ENCODE assay signal across 8 mouse cellular contexts in the genomic region with DNA sequence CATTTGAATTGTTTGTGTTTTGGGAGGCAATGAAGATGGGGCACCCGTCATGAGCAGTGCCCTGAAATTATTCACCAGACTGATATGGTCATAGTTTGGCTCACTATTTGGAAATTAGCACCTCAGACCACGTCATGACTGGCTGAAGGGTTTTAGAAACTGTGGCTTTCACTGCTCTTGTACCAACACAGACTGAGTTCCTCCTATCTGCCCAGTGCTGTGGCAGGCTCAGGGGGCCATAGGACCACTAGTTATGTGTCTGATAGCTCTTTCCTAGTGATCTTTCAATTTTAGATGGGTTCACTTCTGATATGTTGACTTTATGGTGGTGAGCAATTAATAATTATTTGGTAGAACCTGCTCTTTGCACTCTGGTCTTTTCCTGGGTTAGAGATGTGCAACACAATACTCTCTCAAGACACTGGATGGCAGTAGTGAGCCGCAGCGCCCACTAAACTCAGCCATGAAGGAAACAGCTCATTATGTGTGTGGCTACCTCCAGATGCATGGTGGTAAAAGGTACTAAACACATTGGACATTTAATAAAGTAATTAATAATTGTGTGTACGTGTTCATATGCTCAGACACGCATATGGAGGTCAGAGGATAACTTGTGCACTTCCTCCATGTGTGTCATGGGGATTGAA.
DNase-seq lines count a peak whose midpoint lies in the region; ATAC-seq and TF ChIP-seq lines count a peak whose summit lies in the region.

No protein-coding gene starts in this region.

- H3K9ac ChIP-seq in forebrain, embryonic 15.5 days (replicated peaks), result no peak overlapping the region
- H3K9ac ChIP-seq in stomach, postnatal 0 days (ENCODE audit: low read length), result no peak overlapping the region

- no peaks in the 10 kb centered on the region for H3K4me1 ChIP-seq in forebrain, embryonic 15.5 days
- H3K4me1 ChIP-seq in kidney, adult 2 months (ENCODE audit: control insufficient read depth, insufficient read depth, low read length), result no peaks in the 10 kb centered on the region
- no peaks in the 10 kb centered on the region for H3K4me1 ChIP-seq in stomach, postnatal 0 days (replicated peaks; ENCODE audit: control insufficient read depth, insufficient read depth)

- peak; percentile 28 to 49 for DNase-seq in cerebellum, postnatal 25 days
- DNase-seq in cerebellum, adult 11-12 months, result no peak
- DNase-seq in 3T3-L1 (ENCODE audit: low read depth, low spot score), result peak; percentile 68
- peak; percentile 63 for DNase-seq in adrenal gland, adult 2 months
- peak; percentile 52 for DNase-seq in kidney, adult 2 months
- peak; percentile 31 for DNase-seq in lung, postnatal 36 days
- peak; percentile 61 for DNase-seq in stomach, postnatal 0 days (ENCODE audit: low spot score)

- H3K36me3 ChIP-seq in forebrain, embryonic 15.5 days, result no peaks in the 10 kb centered on the region
- H3K36me3 ChIP-seq in kidney, adult 2 months (ENCODE audit: control insufficient read depth, insufficient read depth, low read length), result no peaks in the 10 kb centered on the region
- H3K36me3 ChIP-seq in stomach, postnatal 0 days (ENCODE audit: control insufficient read depth, insufficient read depth, low read length), result no peaks in the 10 kb centered on the region

- no peak overlapping the region for H3K4me2 ChIP-seq in forebrain, embryonic 15.5 days (replicated peaks)
- no peak overlapping the region for H3K4me2 ChIP-seq in stomach, postnatal 0 days (replicated peaks; ENCODE audit: low read depth)

- peak; percentile 95 for TF ChIP-seq CTCF in kidney, adult 2 months (conservative IDR thresholded peaks at IDR 0.05; ENCODE audit: insufficient read depth, insufficient read length, low read depth, low read length)
- peak; percentile 98 for TF ChIP-seq CTCF in stomach, postnatal 0 days (IDR thresholded peaks at IDR 0.05; ENCODE audit: low read depth)

- peak; percentile 80; the same call in 1 of the 2 replicates for ATAC-seq in forebrain, embryonic 15.5 days (replicated peaks)
- peak; percentile 71 for ATAC-seq in stomach, postnatal 0 days (ENCODE audit: low FRiP score, low TSS enrichment)

- WGBS in forebrain, embryonic 15.5 days, result 15% methylated on average over 6 of the region's 6 CpGs
- WGBS in kidney, adult 2 months, result 18% methylated on average over 6 of the region's 6 CpGs
- 16% methylated on average over 6 of the region's 6 CpGs for WGBS in stomach, postnatal 0 days

- TF ChIP-seq POLR2A in kidney, adult 2 months (IDR thresholded peaks at IDR 0.05; ENCODE audit: low read depth, low read length), result no peak

- no peaks in the 10 kb centered on the region for H3K9me3 ChIP-seq in forebrain, embryonic 15.5 days
- no peaks in the 10 kb centered on the region for H3K9me3 ChIP-seq in stomach, postnatal 0 days (ENCODE audit: control insufficient read depth, low read length)

- no peak overlapping the region for H3K4me3 ChIP-seq in forebrain, embryonic 15.5 days
- H3K4me3 ChIP-seq in kidney, adult 2 months (ENCODE audit: insufficient read depth, low read depth, low read length), result no peak overlapping the region
- no peak overlapping the region for H3K4me3 ChIP-seq in stomach, postnatal 0 days (ENCODE audit: low read depth, low read length)

- H3K27ac ChIP-seq in forebrain, embryonic 15.5 days (replicated peaks), result no peak overlapping the region
- no peak overlapping the region for H3K27ac ChIP-seq in kidney, adult 2 months (ENCODE audit: insufficient read depth, low read depth, low read length)
- H3K27ac ChIP-seq in stomach, postnatal 0 days (replicated peaks), result no peak overlapping the region

- no peak for TF ChIP-seq EP300 in stomach, postnatal 0 days (optimal IDR thresholded peaks at IDR 0.05)

- H3K27me3 ChIP-seq in forebrain, embryonic 15.5 days, result no peaks in the 10 kb centered on the region
- H3K27me3 ChIP-seq in kidney, adult 2 months (replicated peaks; ENCODE audit: control insufficient read depth, insufficient read depth, low read length), result no peaks in the 10 kb centered on the region
- H3K27me3 ChIP-seq in stomach, postnatal 0 days (ENCODE audit: control insufficient read depth, insufficient read depth, low read length), result no peaks in the 10 kb centered on the region
